8 mouse cellular contexts compared by ENCODE assay signal in the genomic region with DNA sequence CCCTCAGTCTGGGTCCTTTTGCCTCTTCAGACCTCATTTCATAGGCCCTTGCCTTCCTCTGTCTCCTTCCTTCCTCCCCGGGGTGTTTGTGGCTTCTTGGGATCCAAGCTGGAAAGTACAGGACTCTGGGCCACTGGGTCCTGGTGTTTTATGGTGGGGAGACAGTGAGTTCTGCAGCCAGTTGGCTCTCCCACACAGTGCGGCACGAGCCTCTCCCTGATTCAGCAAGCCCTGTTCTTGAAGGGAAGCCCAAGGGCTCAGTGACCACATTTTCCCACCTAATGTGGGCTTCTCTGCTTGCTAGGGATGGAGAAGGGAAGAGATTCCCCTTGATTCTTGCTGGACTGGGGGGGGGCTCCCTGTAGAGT. TPM values are rescaled to one million over a fixed set of nuclear protein-coding genes. Genes with fewer than 3 reads are reported as not detected.
A peak's percentile ranks its signal among the peaks of the same experiment; 100 is the strongest.
DNase-seq lines count a peak whose midpoint lies in the region; ATAC-seq and TF ChIP-seq lines count a peak whose summit lies in the region.

No protein-coding gene starts in this region.

- TF ChIP-seq CTCF in liver, embryonic 14.5 days (IDR thresholded peaks at IDR 0.05; ENCODE audit: low read depth) = no peak

- 0 out of 2 replicates have a peak, but pooled peaks have one; percentile 14 for ATAC-seq in frontal cortex, adult (ENCODE audit: low TSS enrichment)
- ATAC-seq in forebrain, embryonic 12.5 days (ENCODE audit: low FRiP score) = no peak
- no peak for ATAC-seq in liver, embryonic 14.5 days (ENCODE audit: insufficient read depth)

- TF ChIP-seq EP300 in liver, embryonic 14.5 days (IDR thresholded peaks at IDR 0.05; ENCODE audit: low read depth) = no peak

- no peaks in the 10 kb centered on the region for H3K9me3 ChIP-seq in forebrain, embryonic 12.5 days
- no peaks in the 10 kb centered on the region for H3K9me3 ChIP-seq in liver, embryonic 14.5 days (ENCODE audit: control insufficient read depth, low read length)

- H3K4me3 ChIP-seq in forebrain, embryonic 12.5 days (replicated peaks) = peak overlapping the region; percentile 52
- H3K4me3 ChIP-seq in liver, embryonic 14.5 days (ENCODE audit: insufficient read depth in 1 of 2, low read depth in 2 of 2, low read length in 2 of 2) = peak overlapping the region in 1 of 2 experiments; percentile 73; a peak in 1 of 4 replicates

- DNase-seq in frontal cortex, postnatal 36 days (ENCODE audit: low spot score in 2 of 2) = no peak
- DNase-seq in 3T3-L1 (ENCODE audit: low read depth, low spot score) = peak; percentile 77
- no peak for DNase-seq in liver, embryonic 14.5 days (ENCODE audit: low read depth in 3 of 3, low spot score in 3 of 3)
- no peak for DNase-seq in right cerebral cortex, postnatal 10 days (ENCODE audit: low spot score in 2 of 2)
- DNase-seq in kidney, postnatal 25 days = no peak
- no peak for DNase-seq in embryo, embryonic 10.5 days (ENCODE audit: low spot score)

- peaks cover 13% of the 10 kb centered on the region for H3K27me3 ChIP-seq in forebrain, embryonic 12.5 days
- peaks cover 16% of the 10 kb centered on the region for H3K27me3 ChIP-seq in liver, embryonic 14.5 days (ENCODE audit: control insufficient read depth, insufficient read depth, low read length)

- peak overlapping the region; percentile 88 for H3K27ac ChIP-seq in forebrain, embryonic 12.5 days
- peak overlapping the region; percentile 43; the same call in 1 of the 2 replicates for H3K27ac ChIP-seq in liver, embryonic 14.5 days

- H3K4me2 ChIP-seq in forebrain, embryonic 12.5 days = peak overlapping the region; percentile 93
- peak overlapping the region; percentile 73 for H3K4me2 ChIP-seq in liver, embryonic 14.5 days (ENCODE audit: low read depth)

- 60% methylated on average over 3 of the region's 3 CpGs for WGBS in forebrain, embryonic 12.5 days
- 28% methylated on average over 3 of the region's 3 CpGs for WGBS in liver, embryonic 14.5 days (ENCODE audit: insufficient replicate concordance)

- no peaks in the 10 kb centered on the region for H3K36me3 ChIP-seq in forebrain, embryonic 12.5 days (replicated peaks)
- H3K36me3 ChIP-seq in liver, embryonic 14.5 days (replicated peaks; ENCODE audit: control insufficient read depth, insufficient read depth, low read depth) = no peaks in the 10 kb centered on the region

- H3K9ac ChIP-seq in forebrain, embryonic 12.5 days = peak overlapping the region; percentile 65
- no peak overlapping the region for H3K9ac ChIP-seq in liver, embryonic 14.5 days (replicated peaks)

- H3K4me1 ChIP-seq in forebrain, embryonic 12.5 days = peaks cover 78% of the 10 kb centered on the region
- H3K4me1 ChIP-seq in liver, embryonic 14.5 days (replicated peaks; ENCODE audit: control insufficient read depth in 2 of 2, insufficient read depth in 2 of 2, low read length in 1 of 2) = peaks cover 3 to 50% of the 10 kb centered on the region in 2 experiments; a peak in 3 of 4 replicates

RNA-seq across cellular contexts. Expression of a gene that starts 14.9 kb away (rescaled TPM):
- 14.0 and 16.4 TPM in 2 replicates for polyA plus RNA-seq in forebrain, embryonic 12.5 days (2016; fragmentation: Nextera tagmentation; extraction: Ambion mirVana)
- 1.9 and 2.3 TPM in 2 replicates for polyA plus RNA-seq in liver, embryonic 14.5 days (2012; rRNA removed)
- polyA plus RNA-seq in liver, embryonic 14.5 days (2014; fragmentation: Nextera tagmentation; extraction: Ambion mirVana) = 3.0 and 3.2 TPM in 2 replicates

RNA-seq across cellular contexts. Expression of a gene that starts 34.9 kb away (rescaled TPM):
- 38.0 and 43.1 TPM in 2 replicates for polyA plus RNA-seq in forebrain, embryonic 12.5 days (2016; fragmentation: Nextera tagmentation; extraction: Ambion mirVana)
- polyA plus RNA-seq in liver, embryonic 14.5 days (2012; rRNA removed) = 16.9 and 28.6 TPM in 2 replicates
- polyA plus RNA-seq in liver, embryonic 14.5 days (2014; fragmentation: Nextera tagmentation; extraction: Ambion mirVana) = 64.1 and 71.0 TPM in 2 replicates

RNA-seq across cellular contexts. Expression of a gene that starts 40.3 kb away (rescaled TPM):
- polyA plus RNA-seq in forebrain, embryonic 12.5 days (2016; fragmentation: Nextera tagmentation; extraction: Ambion mirVana) = 0.24 and 0.47 TPM in 2 replicates
- not detected in 2 replicates for polyA plus RNA-seq in liver, embryonic 14.5 days (2012; rRNA removed)
- polyA plus RNA-seq in liver, embryonic 14.5 days (2014; fragmentation: Nextera tagmentation; extraction: Ambion mirVana) = not detected in 2 replicates
